ENCODE assay signal across 9 mouse cellular contexts in genomic region chr10:64750791-64751190, GRCm38 (mm10).
DNase-seq lines count a peak whose midpoint lies in the region; ATAC-seq and TF ChIP-seq lines count a peak whose summit lies in the region.
"Had no signal": no experiment of that assay in that cellular context is flagged by ENCODE, and none has a peak within 500 bp of the region (broad histone marks: within the 10 kb centered on the region; RNA-seq: fewer than 3 reads in every experiment).

No protein-coding gene starts in this region.

- H3K9ac ChIP-seq in liver, embryonic 14.5 days (replicated peaks): no peak overlapping the region

- no peak overlapping the region for H3K4me2 ChIP-seq in liver, embryonic 14.5 days (ENCODE audit: low read depth)

- TF ChIP-seq CTCF in liver, embryonic 14.5 days (IDR thresholded peaks at IDR 0.05; ENCODE audit: low read depth): peak; percentile 31; the same call in 1 of the 2 replicates
- peak; percentile 64 for TF ChIP-seq CTCF in Patski (IDR thresholded peaks at IDR 0.05)
- TF ChIP-seq CTCF in cerebellum, adult 2 months (IDR thresholded peaks at IDR 0.05; ENCODE audit: borderline replicate concordance, insufficient read depth, low read depth, low read length): peak; percentile 45; the same call in 1 of the 2 replicates

- no peaks in the 10 kb centered on the region for H3K9me3 ChIP-seq in liver, embryonic 14.5 days (ENCODE audit: control insufficient read depth, low read length)

- no peaks in the 10 kb centered on the region for H3K36me3 ChIP-seq in liver, embryonic 14.5 days (replicated peaks; ENCODE audit: control insufficient read depth, insufficient read depth, low read depth)

- H3K27me3 ChIP-seq in liver, embryonic 14.5 days (ENCODE audit: control insufficient read depth, insufficient read depth, low read length): no peaks in the 10 kb centered on the region
- H3K27me3 ChIP-seq in Patski: no peaks in the 10 kb centered on the region
- H3K27me3 ChIP-seq in cerebellum, adult 2 months (ENCODE audit: control insufficient read depth, insufficient read depth, low read length): no peaks in the 10 kb centered on the region

- ATAC-seq in liver, embryonic 14.5 days (ENCODE audit: insufficient read depth): no peak
- ATAC-seq in Patski: no peak
- ATAC-seq in inflammation-experienced regulatory T-cells, adult 6 months: no peak

- POLR2A ChIA-PET in Patski (lab: Charles Lee): no interaction called here

- CTCF ChIA-PET in Patski (lab: Charles Lee): interaction anchor here (0.6 to 0.8 kb wide), 2 partner anchors 12 kb away, joined by 3 to 4 read pairs; no protein-coding TSS in a partner anchor

- WGBS in liver, embryonic 14.5 days (ENCODE audit: insufficient replicate concordance): 24% methylated on average over 5 of the region's 5 CpGs
- WGBS in cerebellum, adult 2 months: 37% methylated on average over 5 of the region's 5 CpGs

- no peak for DNase-seq in liver, embryonic 14.5 days (ENCODE audit: low read depth in 3 of 3, low spot score in 3 of 3)
- DNase-seq in liver: no peak
- peak; percentile 7 for DNase-seq in Patski (ENCODE audit: low read depth, low spot score)
- peak; percentile 19 to 35 for DNase-seq in cerebellum, adult 2 months
- peak; percentile 35 for DNase-seq in kidney, postnatal 10 days
- DNase-seq in mesoderm, embryonic 11.5 days (ENCODE audit: low read depth, low spot score): peak; percentile 47

- in situ Hi-C loops in Patski (cut with MboI; ENCODE audit: low pct_unique_long_range_greater_than_20kb): loop anchor here (10.0 kb wide), 1 partner anchor 1824 kb away; no protein-coding TSS in a partner anchor

- no peak for TF ChIP-seq POLR2A in cerebellum, adult 2 months (IDR thresholded peaks at IDR 0.05; ENCODE audit: borderline replicate concordance, insufficient read depth, low read length)

- no peaks in the 10 kb centered on the region for H3K4me1 ChIP-seq in liver, embryonic 14.5 days (replicated peaks; ENCODE audit: control insufficient read depth in 2 of 2, insufficient read depth in 2 of 2, low read length in 1 of 2)
- H3K4me1 ChIP-seq in cerebellum, adult 2 months (ENCODE audit: control insufficient read depth, insufficient read depth, low read length): no peaks in the 10 kb centered on the region

- H3K4me3 ChIP-seq in liver, embryonic 14.5 days (ENCODE audit: insufficient read depth in 1 of 2, low read depth in 2 of 2, low read length in 2 of 2): no peak overlapping the region
- no peak overlapping the region for H3K4me3 ChIP-seq in cerebellum, adult 2 months (replicated peaks; ENCODE audit: insufficient read depth, low read depth, low read length)
- H3K4me3 ChIP-seq: erythroblast, embryonic 14.5 days had no signal

- H3K27ac ChIP-seq in liver, embryonic 14.5 days: no peak overlapping the region
- no peak overlapping the region for H3K27ac ChIP-seq in cerebellum, adult 2 months (ENCODE audit: insufficient read depth, low read length)
- H3K27ac ChIP-seq: macrophage had no signal

- no peak for TF ChIP-seq EP300 in liver, embryonic 14.5 days (IDR thresholded peaks at IDR 0.05; ENCODE audit: low read depth)

Comparison
In these comparisons a context has a peak if more than half of its experiments do, and no peak if none do; other contexts are left out.
1. DNase-seq: peak in Patski (single experiment), cerebellum, adult 2 months (2 of 2), kidney, postnatal 10 days (single experiment) and mesoderm, embryonic 11.5 days (single experiment); none in liver, embryonic 14.5 days (0 of 3) and liver (single experiment).
2. Peak in every context shown above with its lines, with median percentiles within 50 percentile points of each other: CTCF ChIP-seq.